9 mouse cellular contexts compared by ENCODE assay signal in the genomic region with DNA sequence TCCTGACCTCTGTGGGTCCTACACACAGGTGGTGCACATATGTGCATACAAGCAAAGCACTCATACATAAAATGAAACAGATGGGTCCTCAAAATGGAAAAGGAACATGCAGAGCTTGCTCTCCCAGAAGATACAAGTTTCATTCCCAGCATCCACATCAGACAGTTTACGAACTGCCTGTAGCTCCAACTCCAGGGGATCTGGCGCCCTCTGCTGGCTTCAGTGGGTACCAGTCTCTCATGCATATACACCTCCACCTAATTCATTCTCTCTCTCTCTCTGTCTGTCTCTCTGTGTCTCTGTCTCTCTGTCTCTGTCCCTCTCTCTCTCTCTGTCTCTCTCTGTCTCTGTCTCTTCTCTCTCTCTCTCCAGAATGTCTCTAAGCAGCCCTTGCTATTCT. TPM values are rescaled to one million over a fixed set of nuclear protein-coding genes. Genes with fewer than 3 reads are reported as not detected.
DNase-seq lines count a peak whose midpoint lies in the region; ATAC-seq and TF ChIP-seq lines count a peak whose summit lies in the region.
"Had no signal": no experiment of that assay in that cellular context is flagged by ENCODE, and none has a peak within 500 bp of the region (broad histone marks: within the 10 kb centered on the region; RNA-seq: fewer than 3 reads in every experiment).

No protein-coding gene starts in this region.

- no peak for ATAC-seq in G1E (ENCODE audit: extremely low read depth, insufficient number of reproducible peaks, low FRiP score, poor library complexity, severe bottlenecking)

- H3K36me3 ChIP-seq in G1E (replicated peaks) = peaks cover 8% of the 10 kb centered on the region

- DNase-seq in cerebellum, postnatal 14 days = peak; percentile 69 to 87
- no peak for DNase-seq in cerebellum, adult 11 months
- peak; percentile 48 for DNase-seq in layer of hippocampus, adult 11-12 months (ENCODE audit: low spot score)
- no peak for DNase-seq in layer of hippocampus, postnatal 14 days (ENCODE audit: low spot score in 2 of 2)
- DNase-seq in G1E (ENCODE audit: low spot score) = no peak
- DNase-seq in embryo, embryonic 11 days = peak; percentile 68
- peak; percentile 73 to 76 for DNase-seq in lung, adult 18-20 months
- DNase-seq in spleen, postnatal 14 days (ENCODE audit: low spot score in 2 of 2) = peak; percentile 49 to 68

- 0 out of 2 replicates have a peak, but pooled peaks cover 2% of the 10 kb centered on the region for H3K9me3 ChIP-seq in G1E (replicated peaks)

- TF ChIP-seq CTCF in G1E (IDR thresholded peaks at IDR 0.05; ENCODE audit: low read depth, low read length) = peak; percentile 90

- no peak overlapping the region for H3K4me3 ChIP-seq in G1E (ENCODE audit: low read depth, low read length)

- H3K4me1 ChIP-seq in G1E (ENCODE audit: insufficient read depth, low read depth, low read length) = peaks cover 34% of the 10 kb centered on the region

- peaks cover 15% of the 10 kb centered on the region; the same call in 1 of the 2 replicates for H3K27me3 ChIP-seq in G1E (ENCODE audit: insufficient read depth, low read length)

RNA-seq across cellular contexts. Expression of gene Taf8, which starts 19.7 kb away (rescaled TPM):
- total RNA-seq in layer of hippocampus, postnatal 14 days (2021) = 10 to 100 TPM; 14.8 to 16.4 TPM
- 29.1 and 31.1 TPM in 2 replicates for total RNA-seq in G1E (2014; fragmentation: Nextera tagmentation)
- 39.8 and 47.0 TPM in 2 replicates for total RNA-seq in G1E (2017)
- 22.3 and 22.4 TPM in 2 replicates for polyA plus RNA-seq in G1E (2012)

RNA-seq across cellular contexts. Expression of gene Ccnd3, which starts 22.4 kb away (rescaled TPM):
- 10 to 100 TPM; 39.6 to 46.3 TPM for total RNA-seq in layer of hippocampus, postnatal 14 days (2021)
- total RNA-seq in G1E (2014; fragmentation: Nextera tagmentation) (229 and 238 TPM in 2 replicates), G1E (2017) (134 and 143 TPM in 2 replicates)
- 426 and 439 TPM in 2 replicates for polyA plus RNA-seq in G1E (2012)

RNA-seq across cellular contexts. Expression of gene 1700001C19Rik, which starts 45.2 kb away (rescaled TPM):
- total RNA-seq in layer of hippocampus, postnatal 14 days (2021) = not detected
- total RNA-seq in G1E (2014; fragmentation: Nextera tagmentation) = not detected in 2 replicates
- total RNA-seq in G1E (2017) = 0.17 TPM in 1 of 2 replicates, not detected in the other
- not detected in 2 replicates for polyA plus RNA-seq in G1E (2012)

RNA-seq across cellular contexts. Expression of gene AI661453, which starts 46.0 kb away (rescaled TPM):
- under 1 TPM; 0.28 to 0.48 TPM for total RNA-seq in layer of hippocampus, postnatal 14 days (2021)
- total RNA-seq in G1E (2014; fragmentation: Nextera tagmentation) (not detected in 2 replicates), G1E (2017) (under 0.01 and 0.06 TPM in 2 replicates)
- polyA plus RNA-seq in G1E (2012) = 0.02 and 0.03 TPM in 2 replicates
- polyA plus RNA-seq: neural tube, embryonic 14.5 days had no signal

Comparison
In these comparisons a context has a peak if more than half of its experiments do, and no peak if none do; other contexts are left out.
1. DNase-seq: peak in cerebellum, postnatal 14 days (2 of 2), layer of hippocampus, adult 11-12 months (single experiment), embryo, embryonic 11 days (single experiment), lung, adult 18-20 months (2 of 2) and spleen, postnatal 14 days (2 of 2); none in cerebellum, adult 11 months (single experiment), layer of hippocampus, postnatal 14 days (0 of 2) and G1E (single experiment).